Comparison of ENCODE assay signal across 12 mouse cellular contexts in genomic region chr5:53273699-53274430, GRCm38 (mm10). TPM values are rescaled to one million over a fixed set of nuclear protein-coding genes. Genes with fewer than 3 reads are reported as not detected.
DNase-seq lines count a peak whose midpoint lies in the region; ATAC-seq lines count a peak whose summit lies in the region.
"Had no signal": no experiment of that assay in that cellular context is flagged by ENCODE, and none has a peak within 500 bp of the region (broad histone marks: within the 10 kb centered on the region; RNA-seq: fewer than 3 reads in every experiment).

No protein-coding gene starts in this region.

- no peaks in the 10 kb centered on the region for H3K27me3 ChIP-seq in heart, embryonic 12.5 days (replicated peaks)
- H3K27me3 ChIP-seq in limb, embryonic 13.5 days = no peaks in the 10 kb centered on the region
- no peaks in the 10 kb centered on the region for H3K27me3 ChIP-seq in limb, embryonic 10.5 days (ENCODE audit: low read depth, poor library complexity, severe bottlenecking)
- H3K27me3 ChIP-seq in heart, embryonic 15.5 days = no peaks in the 10 kb centered on the region
- H3K27me3 ChIP-seq: embryonic facial prominence, embryonic 12.5 days; forebrain, embryonic 15.5 days had no signal

- H3K4me2 ChIP-seq in heart, embryonic 12.5 days = peak overlapping the region; percentile 18
- H3K4me2 ChIP-seq in limb, embryonic 13.5 days (replicated peaks) = no peak overlapping the region
- H3K4me2 ChIP-seq in heart, embryonic 15.5 days = peak overlapping the region; percentile 33; the same call in 1 of the 2 replicates
- H3K4me2 ChIP-seq: embryonic facial prominence, embryonic 12.5 days; forebrain, embryonic 15.5 days; lung, embryonic 14.5 days had no signal

- H3K4me1 ChIP-seq in heart, embryonic 12.5 days (replicated peaks) = peaks cover 64% of the 10 kb centered on the region
- H3K4me1 ChIP-seq in limb, embryonic 13.5 days = peaks cover 31% of the 10 kb centered on the region
- H3K4me1 ChIP-seq in limb, embryonic 10.5 days = peaks cover 49% of the 10 kb centered on the region
- H3K4me1 ChIP-seq in heart, embryonic 15.5 days (replicated peaks) = peaks cover 58% of the 10 kb centered on the region

- H3K27ac ChIP-seq in heart, embryonic 12.5 days (ENCODE audit: poor library complexity, severe bottlenecking) = peak overlapping the region; percentile 64
- H3K27ac ChIP-seq in limb, embryonic 13.5 days = no peak overlapping the region
- H3K27ac ChIP-seq in limb, embryonic 10.5 days = no peak overlapping the region
- H3K27ac ChIP-seq in heart, embryonic 15.5 days = peak overlapping the region; percentile 72
- H3K27ac ChIP-seq: embryonic facial prominence, embryonic 12.5 days had no signal

- no peak for ATAC-seq in heart, embryonic 12.5 days (ENCODE audit: insufficient number of reproducible peaks, low FRiP score)
- peak; percentile 68; the same call in 1 of the 2 replicates for ATAC-seq in limb, embryonic 13.5 days (ENCODE audit: low FRiP score, low read depth)
- ATAC-seq in heart, embryonic 15.5 days (replicated peaks; ENCODE audit: insufficient number of reproducible peaks, insufficient read depth, low FRiP score, low read depth) = peak; percentile 39; the same call in 1 of the 2 replicates
- ATAC-seq: forebrain, embryonic 15.5 days; hindbrain, embryonic 16.5 days had no signal

- 58% methylated on average over 5 of the region's 5 CpGs for WGBS in heart, embryonic 12.5 days
- 58% methylated on average over 5 of the region's 5 CpGs for WGBS in limb, embryonic 13.5 days
- 75% methylated on average over 5 of the region's 5 CpGs for WGBS in limb, embryonic 10.5 days
- 41% methylated on average over 5 of the region's 5 CpGs for WGBS in heart, embryonic 15.5 days

- H3K9ac ChIP-seq in heart, embryonic 12.5 days = no peak overlapping the region
- H3K9ac ChIP-seq in limb, embryonic 13.5 days = no peak overlapping the region
- H3K9ac ChIP-seq in heart, embryonic 15.5 days = no peak overlapping the region
- H3K9ac ChIP-seq: embryonic facial prominence, embryonic 12.5 days; forebrain, embryonic 15.5 days; lung, embryonic 14.5 days had no signal

- intact Hi-C loops in heart, postnatal 36 days (cut with DNase I) = no loop called here

- peaks cover 24% of the 10 kb centered on the region for H3K36me3 ChIP-seq in heart, embryonic 12.5 days
- H3K36me3 ChIP-seq in limb, embryonic 13.5 days = peaks cover 11% of the 10 kb centered on the region
- peaks cover 9% of the 10 kb centered on the region for H3K36me3 ChIP-seq in limb, embryonic 10.5 days
- peaks cover 16% of the 10 kb centered on the region; the same call in 1 of the 2 replicates for H3K36me3 ChIP-seq in heart, embryonic 15.5 days
- H3K36me3 ChIP-seq: forebrain, embryonic 15.5 days had no signal

- H3K4me3 ChIP-seq in heart, embryonic 12.5 days = no peak overlapping the region
- H3K4me3 ChIP-seq in limb, embryonic 13.5 days = no peak overlapping the region
- H3K4me3 ChIP-seq in limb, embryonic 10.5 days = no peak overlapping the region
- H3K4me3 ChIP-seq in heart, embryonic 15.5 days = no peak overlapping the region
- H3K4me3 ChIP-seq: embryonic facial prominence, embryonic 12.5 days; forebrain, embryonic 15.5 days had no signal

- no peak for DNase-seq in heart, postnatal 36 days
- DNase-seq in limb, embryonic 10.5 days (ENCODE audit: low spot score) = no peak
- DNase-seq in retina, embryonic 14.5 days (ENCODE audit: low spot score) = peak; percentile 25
- no peak for DNase-seq in right cerebral cortex, adult 18-20 months
- DNase-seq: right cerebral cortex, postnatal 25 days had no signal

- no peaks in the 10 kb centered on the region for H3K9me3 ChIP-seq in heart, embryonic 12.5 days (replicated peaks)
- H3K9me3 ChIP-seq in limb, embryonic 13.5 days = no peaks in the 10 kb centered on the region
- no peaks in the 10 kb centered on the region for H3K9me3 ChIP-seq in limb, embryonic 10.5 days (replicated peaks)
- H3K9me3 ChIP-seq in heart, embryonic 15.5 days (replicated peaks) = no peaks in the 10 kb centered on the region
- H3K9me3 ChIP-seq: embryonic facial prominence, embryonic 12.5 days; forebrain, embryonic 15.5 days had no signal

RNA-seq across cellular contexts. Expression of gene Smim20, which starts 7.0 kb away (rescaled TPM):
- polyA plus RNA-seq in heart, embryonic 12.5 days (2016; fragmentation: Nextera tagmentation; extraction: Ambion mirVana) = 141 and 153 TPM in 2 replicates
- 100 to 1,000 TPM in 1 of 2 experiments, 10 to 100 TPM in 1; 95.9 to 107 TPM for total RNA-seq in heart, postnatal 36 days (2021)
- 78.0 and 88.5 TPM in 2 replicates for polyA plus RNA-seq in limb, embryonic 13.5 days (2015; fragmentation: Nextera tagmentation; extraction: Ambion mirVana)
- polyA plus RNA-seq in limb, embryonic 10.5 days (2016; fragmentation: Nextera tagmentation; extraction: Ambion mirVana) = 59.0 and 62.6 TPM in 2 replicates
- 160 and 171 TPM in 2 replicates for polyA plus RNA-seq in heart, embryonic 15.5 days (2015; fragmentation: Nextera tagmentation; extraction: Ambion mirVana)

Comparison
In these comparisons a context has a peak if more than half of its experiments do, and no peak if none do; other contexts are left out.
1. H3K27ac ChIP-seq: peak in heart, embryonic 12.5 days (single experiment) and heart, embryonic 15.5 days (single experiment); none in limb, embryonic 13.5 days (single experiment) and limb, embryonic 10.5 days (single experiment).